In genomic region chr7:59080109-59080508, GRCm38 (mm10) we compare ENCODE assay signal across 9 mouse cellular contexts.
DNase-seq lines count a peak whose midpoint lies in the region; ATAC-seq lines count a peak whose summit lies in the region.
"Had no signal": no experiment of that assay in that cellular context is flagged by ENCODE, and none has a peak within 500 bp of the region (broad histone marks: within the 10 kb centered on the region; RNA-seq: fewer than 3 reads in every experiment).

No protein-coding gene starts in this region.

- no peak overlapping the region for H3K9ac ChIP-seq in kidney, embryonic 14.5 days (ENCODE audit: low read depth, low read length)
- H3K9ac ChIP-seq: embryonic facial prominence, embryonic 12.5 days had no signal

- no peak overlapping the region for H3K27ac ChIP-seq in kidney, embryonic 14.5 days (ENCODE audit: low read depth, low read length)
- H3K27ac ChIP-seq: embryonic facial prominence, embryonic 12.5 days had no signal

- H3K4me3 ChIP-seq in kidney, embryonic 14.5 days (ENCODE audit: low read length) = no peak overlapping the region
- H3K4me3 ChIP-seq: embryonic facial prominence, embryonic 12.5 days had no signal

- no peaks in the 10 kb centered on the region for H3K4me1 ChIP-seq in kidney, embryonic 14.5 days (ENCODE audit: control insufficient read depth, insufficient read depth, low read length)
- H3K4me1 ChIP-seq: embryonic facial prominence, embryonic 12.5 days had no signal

- no peaks in the 10 kb centered on the region for H3K9me3 ChIP-seq in kidney, embryonic 14.5 days (ENCODE audit: control insufficient read depth, low read length)
- H3K9me3 ChIP-seq: embryonic facial prominence, embryonic 12.5 days had no signal

- ATAC-seq in kidney, embryonic 14.5 days (ENCODE audit: low FRiP score, low TSS enrichment) = no peak

- WGBS in kidney, embryonic 14.5 days = 62% methylated on average over 7 of the region's 7 CpGs

- H3K27me3 ChIP-seq in kidney, embryonic 14.5 days (ENCODE audit: control insufficient read depth, insufficient read depth, low read length) = no peaks in the 10 kb centered on the region
- H3K27me3 ChIP-seq: embryonic facial prominence, embryonic 12.5 days had no signal

- intact Hi-C loops in left cerebral cortex, postnatal 4 days (cut with DNase I) = loop anchor here (5.0 to 10.0 kb wide), 2 partner anchors 495 to 1568 kb away; partner anchors contain the start of gene Gabra5

- H3K36me3 ChIP-seq in kidney, embryonic 14.5 days (ENCODE audit: control insufficient read depth, insufficient read depth, low read length) = no peaks in the 10 kb centered on the region
- H3K36me3 ChIP-seq: embryonic facial prominence, embryonic 12.5 days had no signal

- no peak overlapping the region for H3K4me2 ChIP-seq in kidney, embryonic 14.5 days (replicated peaks; ENCODE audit: low read depth, low read length)
- H3K4me2 ChIP-seq: embryonic facial prominence, embryonic 12.5 days had no signal

- DNase-seq in kidney, postnatal 14 days = peak; percentile 6
- peak; percentile 74 for DNase-seq in brain, adult 2 months (ENCODE audit: low read depth, low spot score)
- DNase-seq in embryo, embryonic 9.5 days (ENCODE audit: extremely low spot score) = peak; percentile 1
- DNase-seq in left cerebral cortex, postnatal 4 days = peak; percentile 2
- no peak for DNase-seq in spleen, adult 12 weeks (ENCODE audit: low spot score)
- no peak for DNase-seq in urinary bladder, adult 18-20 months (ENCODE audit: low spot score in 2 of 2)
- no peak for DNase-seq in lung, postnatal 25 days (ENCODE audit: low spot score)

Comparison
In these comparisons a context has a peak if more than half of its experiments do, and no peak if none do; other contexts are left out.
1. DNase-seq: peak in kidney, postnatal 14 days (single experiment), brain, adult 2 months (single experiment), embryo, embryonic 9.5 days (single experiment) and left cerebral cortex, postnatal 4 days (single experiment); none in spleen, adult 12 weeks (single experiment), urinary bladder, adult 18-20 months (0 of 2) and lung, postnatal 25 days (single experiment).